Mouse (Mus musculus) kidney, adult 9 months (tissue): Measurements from ENCODE around the gene Clca4b.
"Not testable (repeated sequence)": the region's sequence is repeated elsewhere in the genome, so short reads cannot be mapped to it uniquely, and the experiment has no call there.

Source experiments
- DNase-seq: peaks from one replicate; pipeline ENCODE4 v3.0.0; 2022

The Clca4b gene

DNA sequence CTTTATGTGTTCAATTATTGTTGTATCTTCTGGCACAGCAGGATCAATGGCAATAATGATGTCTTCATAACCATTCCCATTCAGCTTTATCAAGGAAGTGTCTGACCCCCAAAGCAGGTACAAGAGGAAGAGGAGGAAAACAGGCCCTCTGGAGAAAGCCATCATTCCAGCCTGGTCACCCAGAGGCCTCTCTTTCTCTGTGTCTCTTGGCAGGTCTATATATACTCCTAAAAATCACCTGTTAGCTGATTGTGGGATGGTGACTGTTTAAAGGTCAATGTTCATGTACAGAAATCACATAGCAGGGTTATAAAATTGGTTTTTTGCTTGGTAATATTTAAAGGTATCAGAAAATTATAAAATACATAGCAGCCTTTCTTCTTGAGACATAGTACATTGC lies at the start of gene Clca4b:
Gene Clca4b, minus strand, starts transcription at position 195 of the 400 bp plus-strand sequence.
- no peak for DNase-seq

DNA sequence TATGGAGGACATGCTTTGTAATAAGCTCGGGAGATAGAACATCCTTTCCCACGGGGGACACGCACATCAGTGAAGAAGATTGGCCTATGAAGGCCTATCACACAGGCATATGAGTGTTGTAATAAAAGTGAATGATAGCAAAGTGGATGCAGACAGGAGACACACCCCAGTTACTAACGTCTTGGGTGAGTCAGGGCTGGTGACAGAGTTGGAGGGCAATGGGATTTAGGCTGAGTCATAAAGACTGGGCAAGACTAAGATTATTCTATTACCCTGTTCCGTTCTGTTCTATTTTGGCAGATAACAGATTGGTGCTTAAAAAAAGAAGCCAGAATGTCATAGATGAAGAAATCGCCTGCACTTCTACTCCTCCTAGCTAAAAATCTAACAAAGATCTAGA lies 48.2 kb upstream of the Clca4b start:
- no peak for DNase-seq

GRCm38 (mm10) chr3:144977631-144978030 lies 45.3 kb upstream of the Clca4b start:
- DNase-seq = no peak

DNA sequence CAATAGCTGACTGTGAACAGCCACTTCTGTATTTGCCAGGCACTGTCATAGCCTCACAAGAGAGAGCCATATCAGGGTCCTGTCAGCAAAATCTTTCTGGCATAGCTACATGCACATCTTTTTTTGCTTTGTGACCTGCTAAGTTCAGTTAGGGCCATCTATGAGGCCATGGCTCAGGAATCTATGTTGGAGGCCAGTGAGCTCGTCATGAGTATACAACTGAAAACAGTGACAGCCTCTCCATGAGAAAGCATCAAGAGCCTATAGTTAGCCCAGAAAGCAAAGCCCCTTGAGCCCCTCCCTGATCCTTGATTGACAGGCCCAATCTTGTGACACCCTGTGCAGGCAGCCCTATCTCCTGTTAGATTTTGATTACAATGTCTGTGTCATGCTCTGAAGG lies 43.8 kb upstream of the Clca4b start:
- no peak for DNase-seq

- no peak for DNase-seq
Measured at GRCm38 (mm10) chr3:144974945-144975344, 42.6 kb upstream of the Clca4b start, which contains the start of gene Clca4a. Gene Clca4a (minus strand): TSS chr3:144975045.

DNA sequence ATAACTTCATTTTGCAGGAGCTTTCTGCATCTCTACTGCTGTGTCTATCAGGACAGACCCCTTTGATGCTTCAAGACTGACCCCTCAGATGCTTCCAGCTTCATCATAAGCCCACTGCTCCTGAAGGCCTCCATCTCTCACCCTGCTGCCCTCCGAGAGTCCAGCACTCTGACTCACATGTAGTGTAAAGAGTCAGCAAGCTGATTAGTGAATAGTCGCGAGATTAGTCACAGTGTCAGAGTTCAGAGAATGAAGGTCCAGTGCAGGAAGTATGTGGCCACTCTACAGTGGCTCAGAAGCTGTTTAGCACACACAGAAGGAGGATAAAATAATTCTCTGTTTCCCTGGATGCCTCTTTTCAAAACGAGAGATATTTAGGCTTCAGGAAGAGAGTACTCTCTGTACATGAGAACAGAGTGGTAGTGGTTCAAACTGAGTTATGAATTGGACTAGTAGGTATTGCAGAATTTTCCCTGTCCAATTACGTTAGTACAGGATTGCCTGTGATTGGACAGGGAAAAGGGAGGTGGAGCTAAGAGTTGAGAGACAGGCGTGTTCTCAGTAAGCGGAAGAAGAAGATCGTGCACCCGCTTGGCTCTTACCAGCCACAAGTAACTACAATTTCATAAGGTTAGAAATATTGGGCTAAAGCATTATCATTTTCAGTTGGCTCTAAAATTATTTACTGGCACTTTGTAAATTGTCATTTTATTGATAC lies 39.4 kb upstream of the Clca4b start:
- DNase-seq = no peak

DNA sequence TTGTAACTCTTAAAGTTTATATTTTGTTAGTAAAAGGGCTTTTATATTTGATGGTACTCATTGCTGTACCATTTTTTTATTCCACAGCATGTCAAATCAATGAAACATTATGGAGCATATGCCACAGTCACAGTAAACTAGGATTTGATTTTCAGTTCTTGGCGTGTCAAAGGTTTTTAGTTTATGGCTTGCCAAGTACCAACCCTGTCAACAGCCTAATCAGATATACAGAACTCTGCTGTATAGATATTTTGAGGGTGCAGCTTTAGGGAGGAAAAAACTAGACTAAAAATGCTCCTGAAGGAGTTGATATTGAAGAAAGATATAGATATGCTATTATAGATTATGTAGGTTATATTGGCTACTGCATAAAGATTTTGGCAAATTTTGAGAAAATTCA lies 37.4 kb upstream of the Clca4b start:
- no peak for DNase-seq

DNA sequence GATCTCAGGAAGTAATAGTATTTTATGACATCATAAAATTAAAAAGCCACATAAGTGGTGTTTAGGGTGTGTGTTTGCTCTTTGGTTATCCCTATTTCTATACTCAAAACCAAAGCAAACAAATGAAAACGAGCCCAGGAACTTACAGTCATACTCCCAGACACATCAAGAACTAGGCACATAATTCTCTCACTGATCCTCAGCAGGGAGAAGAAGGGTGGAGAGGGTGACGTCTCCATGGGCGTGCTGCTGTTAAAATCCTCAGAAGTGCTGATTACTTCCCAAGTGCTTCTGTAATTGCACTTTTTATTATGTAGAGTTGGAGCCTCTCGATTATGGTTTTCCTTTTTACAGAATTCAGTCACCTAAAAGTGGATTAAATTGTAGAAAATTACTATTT lies 33.7 kb upstream of the Clca4b start:
- DNase-seq = no peak

- DNase-seq = no peak
Measured at GRCm38 (mm10) chr3:144950829-144951228, 18.5 kb upstream of the Clca4b start.

DNA sequence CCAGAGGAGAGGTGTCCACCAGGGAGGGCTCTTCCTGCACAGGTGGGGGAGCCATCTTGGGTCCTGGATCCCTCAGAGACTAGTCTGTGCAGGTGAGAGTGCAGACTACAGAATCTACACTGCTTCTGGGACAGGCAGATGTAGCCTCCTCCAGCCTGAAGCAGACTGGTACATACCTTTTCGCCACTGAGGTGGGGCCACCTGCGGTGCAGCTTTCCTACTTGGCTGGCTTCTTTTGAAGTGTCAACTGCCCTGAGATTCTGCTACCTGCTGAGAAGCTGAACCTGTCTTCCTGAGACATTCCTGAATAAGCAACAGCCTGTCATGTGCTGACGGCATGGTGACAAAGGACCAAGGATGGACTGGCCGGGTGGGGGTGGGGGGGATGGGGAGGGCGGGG lies 15.0 kb upstream of the Clca4b start:
- DNase-seq = not testable (repeated sequence)

DNA sequence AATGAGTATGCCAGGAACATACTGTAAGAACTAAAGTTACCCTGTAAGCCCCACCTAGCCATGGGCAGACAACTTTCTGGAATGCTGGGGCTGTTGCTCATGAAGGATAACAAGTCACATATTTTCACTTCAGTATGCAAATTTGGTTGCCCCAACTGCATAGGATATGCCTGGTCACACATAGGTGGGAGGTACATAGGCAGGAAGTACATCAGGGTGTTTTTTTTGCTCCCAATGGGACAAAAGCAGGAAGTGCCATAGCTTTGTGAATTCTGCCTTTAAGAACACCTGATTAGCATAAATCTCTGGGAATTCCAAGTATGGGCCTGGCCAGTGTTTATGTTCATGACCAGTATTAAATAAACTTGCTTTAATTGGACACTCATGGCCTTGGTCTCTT lies 1.3 kb upstream of the Clca4b start:
- DNase-seq = not testable (repeated sequence)

DNA sequence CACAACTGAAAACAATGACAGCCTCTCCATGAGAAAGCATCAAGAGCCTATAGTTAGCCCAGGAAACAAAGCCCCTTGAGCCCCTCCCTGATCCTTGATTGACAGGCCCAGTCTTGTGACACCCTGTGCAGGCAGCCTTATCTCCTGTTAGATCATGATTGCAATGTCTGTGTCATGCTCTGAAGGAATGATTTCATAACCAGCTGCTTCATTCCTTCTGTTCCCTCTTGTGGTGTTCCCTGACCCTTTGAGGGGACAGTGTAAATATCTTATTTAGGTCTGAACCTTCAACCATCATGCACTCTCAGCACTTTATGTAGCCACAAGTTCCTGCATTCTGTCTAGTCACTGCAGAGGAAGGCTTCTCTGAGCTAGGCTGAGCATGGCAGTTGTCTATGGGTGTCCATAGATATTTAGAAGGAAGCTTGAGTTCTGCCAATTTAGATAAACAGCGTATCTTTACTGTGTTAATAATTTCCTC lies 722 bp upstream of the Clca4b start:
- DNase-seq = no peak

DNA sequence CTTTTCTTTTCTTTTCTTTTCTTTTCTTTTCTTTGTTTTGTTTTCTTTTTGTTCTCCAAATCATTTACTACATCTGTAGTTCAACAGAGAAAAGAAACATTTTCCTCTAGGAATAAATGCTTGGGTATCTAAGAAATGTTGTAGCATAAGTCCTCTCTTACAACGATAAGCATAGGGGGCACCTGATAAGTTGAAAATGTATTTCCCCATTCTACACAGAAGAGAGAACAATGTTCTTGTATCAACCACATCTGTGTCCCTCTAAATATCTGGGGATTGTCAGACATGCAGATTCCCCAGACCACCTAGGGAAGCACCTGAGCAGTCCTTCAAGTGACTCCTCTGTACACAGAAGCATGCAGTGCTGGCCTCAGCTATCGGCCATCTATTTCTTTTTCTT lies 18.3 kb downstream of the Clca4b start:
- no peak for DNase-seq

- peak; percentile 1 for DNase-seq
Measured at GRCm38 (mm10) chr3:144897042-144897678, 35.2 kb downstream of the Clca4b start.

- DNase-seq = peak; percentile 1
Measured at GRCm38 (mm10) chr3:144890246-144890758, 42.0 kb downstream of the Clca4b start.

DNA sequence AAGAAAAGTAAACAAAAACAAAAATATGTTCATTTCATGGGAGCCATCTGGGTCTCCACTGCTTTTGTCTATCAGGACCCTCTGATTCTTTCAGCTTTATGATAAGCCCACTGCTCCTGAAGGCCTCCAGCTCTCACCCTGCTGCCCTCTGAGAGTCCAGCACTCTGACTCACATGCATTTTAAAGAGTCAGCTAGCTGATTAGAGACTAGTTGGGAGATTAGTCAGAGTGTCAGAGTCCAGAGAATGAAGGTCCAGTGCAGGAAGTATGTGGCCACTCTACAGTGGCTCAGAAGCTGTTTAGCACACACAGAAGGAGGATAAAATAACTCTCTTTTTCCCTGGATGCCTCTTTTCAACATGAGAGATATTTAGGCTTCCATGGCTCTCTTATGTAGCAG lies 45.4 kb downstream of the Clca4b start:
- no peak for DNase-seq

- DNase-seq = not testable (repeated sequence)
Measured at GRCm38 (mm10) chr3:144872012-144872411, 60.3 kb downstream of the Clca4b start.
